Mouse (Mus musculus): ENCODE measurements around the gene Hipk2. TPM values are rescaled to one million over a fixed set of nuclear protein-coding genes. Genes with fewer than 3 reads are reported as not detected.

Hipk2 gene
- polyA plus RNA-seq, 1 experiment from 2014 or later, result 25.6 TPM

DNA sequence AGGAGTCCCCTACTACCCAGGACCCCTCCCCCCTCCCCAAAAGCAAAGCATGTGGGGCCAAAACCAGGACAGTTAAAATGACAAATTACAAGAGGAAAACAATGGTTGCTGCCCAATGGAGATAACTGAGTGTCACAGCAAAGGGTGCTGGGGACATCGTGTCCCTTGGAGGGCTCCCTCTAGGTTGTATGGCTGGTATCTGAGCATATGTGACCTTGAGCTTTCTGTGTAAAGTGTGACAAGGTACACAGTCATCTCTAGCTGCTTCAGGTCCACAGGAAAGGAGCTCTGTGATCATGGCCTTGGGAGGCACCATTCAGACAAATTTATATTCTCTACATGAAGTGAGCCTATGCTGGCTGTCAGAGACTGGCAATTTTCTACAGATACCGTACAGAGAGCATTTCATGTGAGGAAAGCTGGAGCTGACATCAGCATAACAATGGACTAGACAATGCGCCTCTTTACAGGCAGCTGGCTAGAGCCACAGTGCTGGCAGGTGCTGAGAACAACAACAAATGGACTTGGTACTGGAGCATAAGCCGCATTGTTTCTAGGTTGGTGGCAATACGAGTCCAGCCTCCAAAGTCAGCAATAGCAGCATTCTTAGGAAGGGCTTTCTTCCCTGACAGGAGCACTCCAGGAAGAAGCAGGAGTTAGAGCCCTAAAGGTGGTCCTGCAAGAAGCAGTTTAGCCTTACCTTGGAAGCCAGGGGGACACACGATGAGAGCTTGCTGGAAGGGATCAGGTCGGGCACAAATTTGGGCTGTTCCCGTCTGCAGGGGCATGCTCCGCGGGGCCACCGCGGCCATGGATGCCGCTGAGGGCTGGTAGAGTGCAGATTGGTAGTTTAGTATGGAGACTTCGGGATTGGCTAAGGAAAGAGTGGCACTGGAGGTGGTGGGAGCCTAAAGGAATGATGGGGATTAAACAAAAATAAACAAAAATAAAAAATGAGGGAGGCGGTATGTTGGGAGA is 145.5 kb downstream of the Hipk2 start:
- H3K9ac ChIP-seq, result no peak overlapping the region
- H3K4me2 ChIP-seq, result no peak overlapping the region
- no peaks in the 10 kb centered on the region for H3K27me3 ChIP-seq (replicated peaks)
- 85% methylated on average over 15 of the region's 15 CpGs for WGBS
- H3K27ac ChIP-seq, result no peak overlapping the region
- peaks cover 27% of the 10 kb centered on the region for H3K36me3 ChIP-seq
- ATAC-seq (ENCODE audit: insufficient read depth, low FRiP score, low read depth), result no peak
- H3K9me3 ChIP-seq, result no peaks in the 10 kb centered on the region
- H3K4me1 ChIP-seq, result peaks cover 6% of the 10 kb centered on the region; the same call in 1 of the 2 replicates
- H3K4me3 ChIP-seq (replicated peaks), result no peak overlapping the region

- no peak overlapping the region for H3K4me3 ChIP-seq (replicated peaks)
- no peak overlapping the region for H3K4me2 ChIP-seq
- H3K4me1 ChIP-seq, result no peaks in the 10 kb centered on the region
- ATAC-seq (ENCODE audit: insufficient read depth, low FRiP score, low read depth), result no peak
- WGBS, result 94% methylated on average over 3 of the region's 3 CpGs
- no peak overlapping the region for H3K9ac ChIP-seq
- H3K9me3 ChIP-seq, result no peaks in the 10 kb centered on the region
- H3K36me3 ChIP-seq, result peaks cover 10% of the 10 kb centered on the region
- no peaks in the 10 kb centered on the region for H3K27me3 ChIP-seq (replicated peaks)
- no peak overlapping the region for H3K27ac ChIP-seq
These were observed 150.4 kb downstream of the Hipk2 start for GRCm38 (mm10) chr6:38725515-38725914.

GRCm38 (mm10) chr6:38721361-38721760 is 154.6 kb downstream of the Hipk2 start:
- H3K9ac ChIP-seq, result no peak overlapping the region
- no peak overlapping the region for H3K27ac ChIP-seq
- no peaks in the 10 kb centered on the region for H3K27me3 ChIP-seq (replicated peaks)
- H3K4me3 ChIP-seq (replicated peaks), result no peak overlapping the region
- H3K4me2 ChIP-seq, result no peak overlapping the region
- 77% methylated on average over 1 of the region's 1 CpGs for WGBS
- peaks cover 33% of the 10 kb centered on the region for H3K36me3 ChIP-seq
- ATAC-seq (ENCODE audit: insufficient read depth, low FRiP score, low read depth), result no peak
- H3K9me3 ChIP-seq, result no peaks in the 10 kb centered on the region
- no peaks in the 10 kb centered on the region for H3K4me1 ChIP-seq

DNA sequence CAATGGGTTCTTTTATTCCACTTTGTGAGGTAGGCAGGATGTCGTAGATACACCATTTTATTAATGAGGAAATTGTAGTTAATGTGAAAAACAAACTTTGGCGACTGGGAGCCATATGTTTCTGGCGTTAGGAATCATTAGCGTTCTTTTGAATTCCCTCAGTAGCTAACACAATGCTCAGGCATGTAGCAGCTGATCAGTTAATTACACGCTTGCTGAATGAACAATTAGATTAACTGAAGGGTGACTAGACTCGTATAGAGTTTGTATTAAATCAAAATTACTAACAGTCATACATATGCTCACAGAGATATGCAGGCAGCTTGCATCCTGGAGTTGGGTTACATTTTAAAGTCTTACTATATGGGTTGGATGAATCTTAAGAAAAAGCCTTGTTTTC is 156.7 kb downstream of the Hipk2 start:
- Histone ChIP-seq H3K27ac (no peak overlapping the region), H3K4me3 (replicated peaks) (no peak overlapping the region), H3K9me3 (no peaks in the 10 kb centered on the region), H3K36me3 (peaks cover 54% of the 10 kb centered on the region), H3K9ac (no peak overlapping the region), H3K4me2 (no peak overlapping the region), H3K27me3 (replicated peaks) (no peaks in the 10 kb centered on the region), H3K4me1 (no peaks in the 10 kb centered on the region)
- ATAC-seq (ENCODE audit: insufficient read depth, low FRiP score, low read depth), result no peak
- 83% methylated on average over 6 of the region's 6 CpGs for WGBS

DNA sequence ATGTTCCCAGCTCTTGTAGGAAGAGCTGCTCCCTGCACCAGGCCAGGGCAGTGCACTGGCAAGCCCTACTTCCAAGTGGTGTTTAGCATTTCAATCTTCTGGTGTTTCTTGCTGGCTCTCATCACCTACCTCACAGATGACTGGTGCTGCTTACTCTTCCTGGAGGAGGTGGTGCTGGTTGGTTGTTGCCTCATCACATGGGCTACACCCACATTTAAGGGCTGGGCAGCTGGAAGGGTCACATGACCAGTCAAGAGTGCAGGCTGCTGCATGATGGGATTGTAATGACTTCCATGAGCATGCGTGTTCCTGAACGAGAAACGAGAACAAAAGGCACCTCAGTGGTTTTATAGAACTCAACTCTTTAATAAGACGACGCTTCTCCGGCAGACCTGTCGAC is 157.3 kb downstream of the Hipk2 start:
- Histone ChIP-seq H3K27me3 (replicated peaks) (no peaks in the 10 kb centered on the region), H3K4me3 (replicated peaks) (no peak overlapping the region), H3K9me3 (no peaks in the 10 kb centered on the region), H3K9ac (no peak overlapping the region), H3K27ac (no peak overlapping the region), H3K4me2 (no peak overlapping the region), H3K36me3 (peaks cover 54% of the 10 kb centered on the region), H3K4me1 (no peaks in the 10 kb centered on the region)
- WGBS, result 95% methylated on average over 7 of the region's 7 CpGs
- no peak for ATAC-seq (ENCODE audit: insufficient read depth, low FRiP score, low read depth)

GRCm38 (mm10) chr6:38715881-38716280 is 160.1 kb downstream of the Hipk2 start:
- H3K36me3 ChIP-seq, result peaks cover 63% of the 10 kb centered on the region
- no peak for ATAC-seq (ENCODE audit: insufficient read depth, low FRiP score, low read depth)

DNA sequence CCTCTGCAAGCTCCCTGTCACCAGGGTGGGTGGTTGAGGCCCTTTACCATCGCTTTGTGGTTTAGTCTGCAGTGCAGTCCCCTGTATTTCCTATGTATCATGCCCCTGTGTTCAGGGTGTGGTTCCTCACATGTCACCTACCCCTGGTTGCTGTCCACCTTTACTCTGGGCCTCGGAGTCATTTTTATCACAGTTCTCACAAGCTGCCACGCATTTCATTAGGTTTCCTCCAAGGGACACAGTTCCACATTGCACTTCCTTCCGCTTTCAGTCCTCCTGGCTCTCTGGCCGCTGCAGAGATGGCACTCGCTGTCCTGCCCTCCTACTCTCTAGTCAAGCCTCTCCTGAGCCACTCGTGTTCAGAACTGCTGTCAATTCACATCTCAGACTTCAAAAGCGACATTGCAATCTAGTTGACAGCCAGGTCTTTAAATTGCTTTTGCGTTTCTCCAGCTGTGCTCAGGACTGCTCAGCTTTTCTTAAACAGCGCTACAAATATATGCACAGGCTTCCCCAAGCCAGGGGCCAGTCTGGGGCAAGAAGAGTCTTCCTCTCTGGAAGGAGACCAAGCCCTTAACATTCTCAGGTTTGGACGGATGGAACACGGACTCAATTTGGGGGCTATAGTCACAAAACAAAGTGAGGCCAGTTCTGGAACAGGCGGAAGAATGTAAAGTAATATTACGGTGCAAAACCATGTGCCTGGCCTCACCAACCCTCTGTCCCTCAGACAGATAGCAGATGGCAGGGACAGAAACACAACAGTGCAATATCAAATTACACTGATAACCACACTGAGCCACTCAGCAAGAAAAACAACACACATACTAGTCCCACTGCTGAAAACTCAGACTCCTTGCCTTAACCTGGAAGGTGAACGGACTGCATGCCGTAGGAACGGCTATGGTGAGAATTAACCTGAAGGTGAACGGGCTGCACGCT is 161.7 kb downstream of the Hipk2 start:
- Histone ChIP-seq H3K27ac (no peak overlapping the region), H3K4me3 (replicated peaks) (no peak overlapping the region), H3K27me3 (replicated peaks) (no peaks in the 10 kb centered on the region), H3K9ac (no peak overlapping the region), H3K4me1 (no peaks in the 10 kb centered on the region), H3K36me3 (peaks cover 58% of the 10 kb centered on the region), H3K4me2 (no peak overlapping the region), H3K9me3 (no peaks in the 10 kb centered on the region)
- ATAC-seq (ENCODE audit: insufficient read depth, low FRiP score, low read depth), result no peak
- WGBS, result 81% methylated on average over 19 of the region's 19 CpGs

More at GRCm38 (mm10) chr6:38715881-38716280, 160.1 kb downstream of the Hipk2 start:
- Histone ChIP-seq H3K27me3 (replicated peaks) (no peaks in the 10 kb centered on the region), H3K27ac (no peak overlapping the region), H3K4me2 (no peak overlapping the region), H3K9ac (no peak overlapping the region), H3K4me1 (no peaks in the 10 kb centered on the region), H3K9me3 (no peaks in the 10 kb centered on the region), H3K4me3 (replicated peaks) (no peak overlapping the region)
- WGBS, result 93% methylated on average over 16 of the region's 16 CpGs

GRCm38 (mm10) chr6:38710449-38710848 is 165.5 kb downstream of the Hipk2 start:
- Histone ChIP-seq H3K4me2 (no peak overlapping the region), H3K36me3 (peaks cover 33% of the 10 kb centered on the region), H3K9me3 (no peaks in the 10 kb centered on the region), H3K27ac (no peak overlapping the region), H3K4me3 (replicated peaks) (no peak overlapping the region), H3K9ac (no peak overlapping the region), H3K4me1 (no peaks in the 10 kb centered on the region), H3K27me3 (replicated peaks) (no peaks in the 10 kb centered on the region)
- WGBS, result 89% methylated on average over 3 of the region's 3 CpGs
- no peak for ATAC-seq (ENCODE audit: insufficient read depth, low FRiP score, low read depth)

GRCm38 (mm10) chr6:38704264-38704984 is 171.5 kb downstream of the Hipk2 start:
- Histone ChIP-seq H3K36me3 (peaks cover 18% of the 10 kb centered on the region), H3K4me1 (no peaks in the 10 kb centered on the region), H3K27me3 (replicated peaks) (no peaks in the 10 kb centered on the region), H3K9me3 (no peaks in the 10 kb centered on the region), H3K9ac (no peak overlapping the region), H3K4me3 (replicated peaks) (no peak overlapping the region), H3K27ac (no peak overlapping the region), H3K4me2 (no peak overlapping the region)
- no peak for ATAC-seq (ENCODE audit: insufficient read depth, low FRiP score, low read depth)
- 71% methylated on average over 7 of the region's 7 CpGs for WGBS

DNA sequence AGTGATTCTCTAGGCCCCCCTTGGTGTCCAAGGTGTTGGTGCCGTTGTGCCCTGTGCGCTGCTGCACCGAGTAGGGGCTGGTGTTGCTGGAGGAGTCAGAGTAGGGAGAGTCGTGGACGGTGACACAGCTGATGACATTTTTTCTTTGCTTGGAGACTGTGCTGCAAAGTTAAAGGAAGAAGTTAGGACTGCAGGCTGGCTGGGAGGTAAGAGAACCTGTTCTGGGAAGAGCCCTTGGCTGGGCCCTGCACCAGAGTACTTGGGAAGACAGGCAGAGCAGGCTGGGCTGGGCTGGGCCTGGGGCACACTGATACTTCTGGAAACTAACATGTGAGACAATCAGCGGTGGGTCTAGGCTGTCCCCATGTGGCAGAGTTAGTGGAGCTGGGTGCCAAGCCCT is 172.4 kb downstream of the Hipk2 start:
- H3K36me3 ChIP-seq, result peaks cover 26% of the 10 kb centered on the region

GRCm38 (mm10) chr6:38702810-38703399 is 173.1 kb downstream of the Hipk2 start:
- H3K9me3 ChIP-seq, result no peaks in the 10 kb centered on the region
- 41% methylated on average over 6 of the region's 6 CpGs for WGBS
- no peaks in the 10 kb centered on the region for H3K27me3 ChIP-seq (replicated peaks)
- no peak for ATAC-seq (ENCODE audit: insufficient read depth, low FRiP score, low read depth)
- H3K36me3 ChIP-seq, result peaks cover 32% of the 10 kb centered on the region
- H3K4me1 ChIP-seq, result peaks cover 4% of the 10 kb centered on the region
- no peak overlapping the region for H3K9ac ChIP-seq
- no peak overlapping the region for H3K27ac ChIP-seq
- H3K4me3 ChIP-seq (replicated peaks), result no peak overlapping the region
- no peak overlapping the region for H3K4me2 ChIP-seq

More for the DNA sequence above, 172.4 kb downstream of the Hipk2 start:
- Histone ChIP-seq H3K4me2 (no peak overlapping the region), H3K9me3 (no peaks in the 10 kb centered on the region), H3K27ac (no peak overlapping the region), H3K9ac (no peak overlapping the region), H3K4me1 (no peaks in the 10 kb centered on the region), H3K4me3 (replicated peaks) (no peak overlapping the region), H3K27me3 (replicated peaks) (no peaks in the 10 kb centered on the region)
- no peak for ATAC-seq (ENCODE audit: insufficient read depth, low FRiP score, low read depth)
- 89% methylated on average over 6 of the region's 6 CpGs for WGBS

Data from stomach, embryonic 15.5 days (tissue).